Mouse (Mus musculus) cortical plate, adult 2 months (tissue): Measurements from ENCODE around the gene Wdr24. TPM values are rescaled to one million over a fixed set of nuclear protein-coding genes. Genes with fewer than 3 reads are reported as not detected.

Experiments used
- H3K27ac ChIP-seq: fragments of 200-500 bp; 2 replicates; pipeline ENCODE4 v1.5.1; 2012; ENCODE audit warnings: low read length, control low read depth, inconsistent platforms; ENCODE audit not compliant: insufficient read depth
- H3K4me1 ChIP-seq: fragments of 200-500 bp; 2 replicates; pipeline ENCODE4 v1.6.1; 2011; ENCODE audit warnings: low read length; ENCODE audit not compliant: control insufficient read depth, insufficient read depth
- H3K4me3 ChIP-seq: fragments of 200-500 bp; 2 replicates; pipeline ENCODE4 v1.5.1; 2011; ENCODE audit warnings: mild to moderate bottlenecking, low read length, control low read depth; ENCODE audit not compliant: insufficient read depth
- CTCF ChIP-seq: fragments of 200-500 bp; IDR thresholded peaks from 2 replicates; pipeline ENCODE4 v1.5.1; 2011; ENCODE audit warnings: mild to moderate bottlenecking, control low read depth, low read length; ENCODE audit not compliant: insufficient read depth; ENCODE audit errors: extremely low read depth
- POLR2A ChIP-seq: fragments of 200-500 bp; IDR thresholded peaks from 2 replicates; pipeline ENCODE4 v1.6.1; 2011; ENCODE audit warnings: mild to moderate bottlenecking, low read length, control low read depth; ENCODE audit not compliant: insufficient read depth; ENCODE audit errors: extremely low read depth
- polyA plus RNA-seq: library from polyadenylated mRNA; depleted of rRNA; stranded (reverse); fragments of >200 nt; gene quantifications from 2 replicates; pipeline ENCODE4 v1.2.3, GENCODE M21; 2012

Gene Wdr24
- polyA plus RNA-seq, 1 experiment = 36.4 TPM

GRCm38 (mm10) chr17:25842509-25842908 is 19.1 kb downstream of the Wdr24 start:
- no peak overlapping the region for H3K27ac ChIP-seq
- H3K4me3 ChIP-seq = no peak overlapping the region; the same call in 1 of the 2 replicates
- no peak for TF ChIP-seq POLR2A
- H3K4me1 ChIP-seq = peaks cover 5% of the 10 kb centered on the region

GRCm38 (mm10) chr17:25843122-25843521 is 19.7 kb downstream of the Wdr24 start:
- Histone ChIP-seq H3K4me3 (peak overlapping the region; percentile 85; the same call in 1 of the 2 replicates), H3K4me1 (peaks cover 5% of the 10 kb centered on the region), H3K27ac (no peak overlapping the region)
- TF ChIP-seq POLR2A = no peak
- no peak for TF ChIP-seq CTCF

- Histone ChIP-seq H3K27ac (peak overlapping the region; percentile 82), H3K4me3 (peak overlapping the region; percentile 85), H3K4me1 (peaks cover 5% of the 10 kb centered on the region)
- TF ChIP-seq POLR2A (no peak), CTCF (no peak)
These were observed 20.4 kb downstream of the Wdr24 start for GRCm38 (mm10) chr17:25843636-25844395.

GRCm38 (mm10) chr17:25844396-25844901 is 21.0 kb downstream of the Wdr24 start, which contains the start of gene Rhot2:
TSS of gene Rhot2 (minus strand) at chr17:25844851.
- peak within 1 kb of the TSS; percentile 85 for H3K4me3 ChIP-seq
- TF ChIP-seq CTCF (no peak), POLR2A (peak; percentile 71; the same call in 1 of the 2 replicates)
- peak within 1 kb of the TSS; percentile 82 for H3K27ac ChIP-seq

GRCm38 (mm10) chr17:25860229-25860628 is 36.8 kb downstream of the Wdr24 start:
- no peak for TF ChIP-seq POLR2A
- no peak for TF ChIP-seq CTCF
- no peak overlapping the region for H3K27ac ChIP-seq
- H3K4me3 ChIP-seq = peak overlapping the region; percentile 57

More at GRCm38 (mm10) chr17:25844396-25844901, 21.0 kb downstream of the Wdr24 start, which contains the start of gene Rhot2:
- H3K4me1 ChIP-seq = peaks cover 5% of the 10 kb centered on the region

GRCm38 (mm10) chr17:25860832-25861703 is 37.6 kb downstream of the Wdr24 start, which contains the start of gene Wdr90:
TSS of gene Wdr90 (minus strand) at chr17:25861501.
- TF ChIP-seq POLR2A (peak; percentile 93), CTCF (no peak)
- Histone ChIP-seq H3K27ac (peak within 1 kb of the TSS; percentile 88), H3K4me1 (peaks cover 3% of the 10 kb centered on the region; the same call in 1 of the 2 replicates), H3K4me3 (peak within 1 kb of the TSS; percentile 57)

More at GRCm38 (mm10) chr17:25860229-25860628, 36.8 kb downstream of the Wdr24 start:
- peaks cover 3% of the 10 kb centered on the region; the same call in 1 of the 2 replicates for H3K4me1 ChIP-seq

GRCm38 (mm10) chr17:25861704-25862612 is 38.5 kb downstream of the Wdr24 start:
- Histone ChIP-seq H3K4me1 (peaks cover 3% of the 10 kb centered on the region), H3K4me3 (peak overlapping the region; percentile 57), H3K27ac (peak overlapping the region; percentile 88)
- TF ChIP-seq POLR2A = no peak
- no peak for TF ChIP-seq CTCF

DNA sequence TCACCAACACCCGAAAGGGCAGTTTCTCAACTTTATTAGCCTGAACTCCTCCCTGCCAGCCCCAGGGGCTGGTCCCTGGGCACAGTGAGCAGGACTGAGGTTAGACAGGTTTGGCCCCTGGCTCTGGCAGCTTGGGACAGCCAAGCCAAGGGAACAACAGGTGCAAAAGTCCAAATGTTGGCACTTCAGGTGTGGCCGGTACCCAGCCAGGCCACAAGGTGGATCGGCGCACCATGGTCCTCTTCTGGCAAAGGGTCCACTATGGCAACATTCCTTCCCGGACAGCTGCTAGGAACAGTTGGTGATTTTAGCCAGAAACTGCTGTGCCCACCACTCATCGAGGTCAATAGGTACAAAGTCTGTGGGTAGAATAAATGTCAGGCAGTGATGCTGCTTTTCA is 40.3 kb downstream of the Wdr24 start:
- H3K4me1 ChIP-seq = peaks cover 6% of the 10 kb centered on the region
- TF ChIP-seq POLR2A (no peak), CTCF (no peak)

GRCm38 (mm10) chr17:25864311-25864710 is 40.9 kb downstream of the Wdr24 start:
- Histone ChIP-seq H3K27ac (no peak overlapping the region), H3K4me3 (no peak overlapping the region), H3K4me1 (peaks cover 6% of the 10 kb centered on the region)
- TF ChIP-seq CTCF (no peak), POLR2A (no peak)

More for the DNA sequence above, 40.3 kb downstream of the Wdr24 start:
- Histone ChIP-seq H3K27ac (no peak overlapping the region), H3K4me3 (no peak overlapping the region)
